7 mouse cellular contexts compared by ENCODE assay signal in the genomic region with DNA sequence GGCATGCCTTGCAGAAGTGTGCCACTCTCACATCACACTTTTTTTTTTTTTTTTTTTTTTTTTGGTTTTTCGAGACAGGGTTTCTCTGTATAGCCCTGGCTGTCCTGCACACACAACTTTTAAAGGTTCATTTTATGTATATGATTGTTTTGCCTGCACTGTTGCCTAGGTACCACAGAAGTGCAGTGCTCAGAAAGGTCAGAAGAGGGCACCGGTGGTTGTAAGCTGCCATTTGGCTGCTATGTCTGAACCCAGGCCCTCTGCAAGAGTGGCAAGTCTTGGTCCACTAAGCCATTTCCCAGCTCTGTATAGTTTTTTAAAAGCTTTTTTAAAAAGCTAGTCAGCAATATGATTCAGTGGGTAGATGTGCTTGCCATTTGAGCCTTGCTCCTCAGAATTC. TPM values are rescaled to one million over a fixed set of nuclear protein-coding genes. Genes with fewer than 3 reads are reported as not detected.
DNase-seq lines count a peak whose midpoint lies in the region; ATAC-seq and TF ChIP-seq lines count a peak whose summit lies in the region.

No protein-coding gene starts in this region.

- no peak overlapping the region for H3K27ac ChIP-seq in midbrain, postnatal 0 days (ENCODE audit: low read depth, low read length)
- no peak overlapping the region for H3K27ac ChIP-seq in midbrain, embryonic 11.5 days (ENCODE audit: low read depth, low read length)
- H3K27ac ChIP-seq in liver, postnatal 0 days (ENCODE audit: low read depth): no peak overlapping the region

- no peak for ATAC-seq in midbrain, postnatal 0 days (ENCODE audit: low FRiP score)
- no peak for ATAC-seq in midbrain, embryonic 11.5 days (ENCODE audit: low FRiP score)
- peak; percentile 53 for ATAC-seq in activated CD4-positive, CD25-positive, alpha-beta regulatory T cell, adult 4 months
- ATAC-seq in liver, postnatal 0 days: no peak

- peaks cover 4% of the 10 kb centered on the region; the same call in 1 of the 2 replicates for H3K4me1 ChIP-seq in midbrain, postnatal 0 days (ENCODE audit: insufficient read depth, low read length)
- peaks cover 8% of the 10 kb centered on the region for H3K4me1 ChIP-seq in midbrain, embryonic 11.5 days (ENCODE audit: control insufficient read depth, insufficient read depth, low read length)
- H3K4me1 ChIP-seq in liver, postnatal 0 days (ENCODE audit: insufficient read depth): peaks cover 16% of the 10 kb centered on the region

- H3K4me2 ChIP-seq in midbrain, postnatal 0 days (ENCODE audit: low read depth, low read length, poor library complexity, severe bottlenecking): no peak overlapping the region
- no peak overlapping the region for H3K4me2 ChIP-seq in midbrain, embryonic 11.5 days
- H3K4me2 ChIP-seq in liver, postnatal 0 days (ENCODE audit: low read depth, low read length): no peak overlapping the region

- H3K9me3 ChIP-seq in midbrain, postnatal 0 days (ENCODE audit: low read length): no peaks in the 10 kb centered on the region
- H3K9me3 ChIP-seq in midbrain, embryonic 11.5 days (ENCODE audit: control insufficient read depth, low read length): no peaks in the 10 kb centered on the region
- no peaks in the 10 kb centered on the region for H3K9me3 ChIP-seq in liver, postnatal 0 days (ENCODE audit: low read length)

- DNase-seq in midbrain, postnatal 0 days (ENCODE audit: low spot score): peak; percentile 36
- no peak for DNase-seq in midbrain, embryonic 11.5 days (ENCODE audit: low spot score, missing footprints)
- no peak for DNase-seq in liver, postnatal 0 days
- DNase-seq in thymus, postnatal 36 days: peak; percentile 48 to 53
- no peak for DNase-seq in layer of hippocampus, adult 9-11 months
- no peak for DNase-seq in cerebellum, postnatal 36 days

- WGBS in midbrain, postnatal 0 days: 31% methylated on average over 2 of the region's 2 CpGs
- 26% methylated on average over 2 of the region's 2 CpGs for WGBS in midbrain, embryonic 11.5 days
- WGBS in liver, postnatal 0 days (ENCODE audit: insufficient replicate concordance): 31% methylated on average over 2 of the region's 2 CpGs

- H3K27me3 ChIP-seq in midbrain, postnatal 0 days (ENCODE audit: insufficient read depth, low read length): no peaks in the 10 kb centered on the region
- no peaks in the 10 kb centered on the region for H3K27me3 ChIP-seq in midbrain, embryonic 11.5 days (ENCODE audit: control insufficient read depth, insufficient read depth, low read length)
- H3K27me3 ChIP-seq in liver, postnatal 0 days (ENCODE audit: insufficient read depth, low read length): no peaks in the 10 kb centered on the region

- peak; percentile 46 for TF ChIP-seq CTCF in midbrain, postnatal 0 days (IDR thresholded peaks at IDR 0.05)
- peak; percentile 57 for TF ChIP-seq CTCF in liver, postnatal 0 days (IDR thresholded peaks at IDR 0.05; ENCODE audit: low read depth)

- TF ChIP-seq EP300 in liver, postnatal 0 days (IDR thresholded peaks at IDR 0.05; ENCODE audit: low read depth): no peak

- no peak overlapping the region for H3K4me3 ChIP-seq in midbrain, postnatal 0 days (ENCODE audit: low read depth, low read length)
- no peak overlapping the region for H3K4me3 ChIP-seq in midbrain, embryonic 11.5 days (ENCODE audit: low read depth, low read length)
- H3K4me3 ChIP-seq in liver, postnatal 0 days (ENCODE audit: low read depth, low read length): no peak overlapping the region

- H3K9ac ChIP-seq in midbrain, postnatal 0 days (replicated peaks; ENCODE audit: low read length, poor library complexity, severe bottlenecking): no peak overlapping the region
- no peak overlapping the region for H3K9ac ChIP-seq in midbrain, embryonic 11.5 days (ENCODE audit: low read length)
- H3K9ac ChIP-seq in liver, postnatal 0 days (replicated peaks): no peak overlapping the region

- peaks cover 4% of the 10 kb centered on the region; the same call in 1 of the 2 replicates for H3K36me3 ChIP-seq in midbrain, postnatal 0 days (ENCODE audit: insufficient read depth, low read length)
- H3K36me3 ChIP-seq in midbrain, embryonic 11.5 days (ENCODE audit: control insufficient read depth, insufficient read depth, low read length): no peaks in the 10 kb centered on the region
- peaks cover 2% of the 10 kb centered on the region; the same call in 1 of the 2 replicates for H3K36me3 ChIP-seq in liver, postnatal 0 days (replicated peaks; ENCODE audit: insufficient read depth, low read length)

RNA-seq across cellular contexts. Expression of a gene that starts 5.6 kb away (rescaled TPM):
- 19.1 and 21.7 TPM in 2 replicates for total RNA-seq in midbrain, postnatal 0 days (2014; rRNA removed)
- polyA plus RNA-seq in midbrain, postnatal 0 days (2015; fragmentation: Nextera tagmentation; extraction: Ambion mirVana): 17.0 and 19.5 TPM in 2 replicates
- 14.8 and 15.1 TPM in 2 replicates for polyA plus RNA-seq in midbrain, embryonic 11.5 days (2014; fragmentation: Nextera tagmentation; extraction: Ambion mirVana)
- 10 to 100 TPM; 16.7 to 18.3 TPM for polyA plus RNA-seq in activated CD4-positive, CD25-positive, alpha-beta regulatory T cell, adult 4 months (2017; shearing (Covaris generic))
- 7.8 and 8.5 TPM in 2 replicates for polyA plus RNA-seq in liver, postnatal 0 days (2015; fragmentation: Nextera tagmentation; extraction: Ambion mirVana)

RNA-seq across cellular contexts. Expression of a gene that starts 5.7 kb away (rescaled TPM):
- 74.6 and 85.9 TPM in 2 replicates for total RNA-seq in midbrain, postnatal 0 days (2014; rRNA removed)
- 61.8 and 62.1 TPM in 2 replicates for polyA plus RNA-seq in midbrain, postnatal 0 days (2015; fragmentation: Nextera tagmentation; extraction: Ambion mirVana)
- polyA plus RNA-seq in midbrain, embryonic 11.5 days (2014; fragmentation: Nextera tagmentation; extraction: Ambion mirVana): 57.9 and 59.9 TPM in 2 replicates
- 1 to 10 TPM; 2.8 to 3.5 TPM for polyA plus RNA-seq in activated CD4-positive, CD25-positive, alpha-beta regulatory T cell, adult 4 months (2017; shearing (Covaris generic))
- polyA plus RNA-seq in liver, postnatal 0 days (2015; fragmentation: Nextera tagmentation; extraction: Ambion mirVana): 12.5 and 13.0 TPM in 2 replicates

RNA-seq across cellular contexts. Expression of a gene that starts 17.8 kb away (rescaled TPM):
- 173 and 195 TPM in 2 replicates for total RNA-seq in midbrain, postnatal 0 days (2014; rRNA removed)
- 80.8 and 84.9 TPM in 2 replicates for polyA plus RNA-seq in midbrain, postnatal 0 days (2015; fragmentation: Nextera tagmentation; extraction: Ambion mirVana)
- 126 and 136 TPM in 2 replicates for polyA plus RNA-seq in midbrain, embryonic 11.5 days (2014; fragmentation: Nextera tagmentation; extraction: Ambion mirVana)
- 10 to 100 TPM; 26.2 to 34.6 TPM for polyA plus RNA-seq in activated CD4-positive, CD25-positive, alpha-beta regulatory T cell, adult 4 months (2017; shearing (Covaris generic))
- polyA plus RNA-seq in liver, postnatal 0 days (2015; fragmentation: Nextera tagmentation; extraction: Ambion mirVana): 12.8 and 14.3 TPM in 2 replicates

RNA-seq across cellular contexts. Expression of a gene that starts 51.5 kb away (rescaled TPM):
- 85.3 and 97.4 TPM in 2 replicates for total RNA-seq in midbrain, postnatal 0 days (2014; rRNA removed)
- polyA plus RNA-seq in midbrain, postnatal 0 days (2015; fragmentation: Nextera tagmentation; extraction: Ambion mirVana): 23.0 and 27.3 TPM in 2 replicates
- polyA plus RNA-seq in midbrain, embryonic 11.5 days (2014; fragmentation: Nextera tagmentation; extraction: Ambion mirVana): 53.4 and 63.1 TPM in 2 replicates
- polyA plus RNA-seq in activated CD4-positive, CD25-positive, alpha-beta regulatory T cell, adult 4 months (2017; shearing (Covaris generic)): 1 to 10 TPM; 4.7 to 5.9 TPM
- 8.6 TPM in 2 replicates for polyA plus RNA-seq in liver, postnatal 0 days (2015; fragmentation: Nextera tagmentation; extraction: Ambion mirVana)

Comparison
In these comparisons a context has a peak if more than half of its experiments do, and no peak if none do; other contexts are left out.
1. DNase-seq: peak in midbrain, postnatal 0 days (single experiment) and thymus, postnatal 36 days (2 of 2); none in midbrain, embryonic 11.5 days (single experiment), liver, postnatal 0 days (single experiment), layer of hippocampus, adult 9-11 months (single experiment) and cerebellum, postnatal 36 days (0 of 2).